Mouse (Mus musculus) C2C12 (cell line): ENCODE data around the gene Snrpd3.
"Not testable (repeated sequence)": the region's sequence is repeated elsewhere in the genome, so short reads cannot be mapped to it uniquely, and the experiment has no call there.

Source experiments
- CTCF ChIP-seq: IDR thresholded peaks from one replicate; pipeline ENCODE4 v1.5.1; 2011; ENCODE audit not compliant: control insufficient read depth, insufficient read depth, insufficient read length
- FOSL1 ChIP-seq: IDR thresholded peaks from one replicate; pipeline ENCODE4 v1.8.0; 2011; ENCODE audit warnings: mild to moderate bottlenecking, low read length; ENCODE audit not compliant: poor library complexity, insufficient read depth, severe bottlenecking
- MAX ChIP-seq: IDR thresholded peaks from one replicate; pipeline ENCODE4 v1.6.1; 2011; ENCODE audit warnings: mild to moderate bottlenecking, control low read depth
- MYOD1 ChIP-seq: IDR thresholded peaks from one replicate; pipeline ENCODE4 v1.6.1; 2011; ENCODE audit warnings: low read depth; ENCODE audit not compliant: control insufficient read depth, insufficient read length
- MYOG ChIP-seq: IDR thresholded peaks from one replicate; pipeline ENCODE4 v1.6.1; 2011; ENCODE audit not compliant: control insufficient read depth, insufficient read length; ENCODE audit errors: extremely low read depth
- USF1 ChIP-seq: IDR thresholded peaks from one replicate; pipeline ENCODE4 v1.6.1; 2011; ENCODE audit warnings: low read depth, mild to moderate bottlenecking, control low read depth, moderate library complexity

DNA sequence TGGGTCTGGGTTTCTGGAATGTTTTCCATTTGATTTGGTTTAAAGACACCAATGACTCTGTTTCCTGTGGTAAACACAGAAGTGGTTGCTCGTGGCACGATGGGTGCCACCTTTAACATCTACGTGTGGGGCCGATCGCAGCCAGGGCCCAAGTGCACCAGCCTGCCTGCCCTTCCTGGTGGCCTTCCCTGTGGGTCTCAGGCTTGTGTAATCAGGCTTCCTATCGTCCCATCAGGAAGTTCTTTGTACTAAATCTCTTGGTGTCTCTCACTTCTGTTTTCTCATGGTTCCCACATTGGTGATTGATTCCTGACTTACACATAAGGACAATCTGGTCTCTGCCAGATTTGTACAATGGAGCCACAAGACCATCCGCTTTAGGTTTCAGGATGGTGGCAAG, 18.1 kb upstream of the Snrpd3 start:
- not testable (repeated sequence) for TF ChIP-seq CTCF, USF1, MAX, MYOG, FOSL1, MYOD1
